Mouse (Mus musculus) cerebellum, adult 9-10 months (tissue): ENCODE results near the gene Acadsb.
"Not testable (repeated sequence)": the region's sequence is repeated elsewhere in the genome, so short reads cannot be mapped to it uniquely, and the experiment has no call there.

Source experiments
- DNase-seq: peaks from one replicate; pipeline ENCODE4 v3.0.0; 2022

The Acadsb gene

DNA sequence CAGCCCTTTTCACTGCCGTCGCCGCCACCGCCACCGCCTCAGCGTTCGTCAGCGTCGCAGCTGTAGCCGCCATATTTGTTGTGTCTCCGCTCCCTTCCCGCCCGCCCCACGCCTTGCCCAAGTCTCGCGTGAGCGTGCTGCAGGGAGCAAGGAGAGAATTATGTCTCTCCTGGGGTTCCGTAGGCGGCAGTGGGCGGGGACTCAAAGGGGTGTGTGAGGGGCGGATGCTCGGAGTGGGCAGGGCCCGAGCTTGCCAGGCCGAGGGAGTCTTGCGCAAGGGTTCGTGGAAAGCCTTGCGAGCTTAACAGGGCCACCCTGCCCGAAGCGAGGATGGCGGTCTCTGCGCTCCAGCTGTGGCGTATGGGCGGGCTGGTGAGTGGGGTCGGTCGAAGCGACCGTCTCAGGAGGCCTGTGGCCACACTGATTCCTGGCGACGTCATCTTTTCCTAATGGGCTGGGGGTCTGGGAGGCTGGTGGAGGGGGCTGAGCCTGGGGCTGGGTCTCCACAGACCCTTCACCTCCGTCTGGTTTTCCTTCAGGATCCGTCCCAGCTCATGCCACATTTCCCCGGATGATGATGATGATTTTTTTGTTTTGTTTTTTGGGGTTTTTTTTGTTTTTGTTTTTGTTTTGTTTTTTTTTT lies at the start of gene Acadsb, which contains the start of gene Ikzf5:
Acadsb (plus strand) TSS at position 186 of the 643 bp plus-strand sequence.
Ikzf5 (minus strand) TSS at position 106 of the 643 bp plus-strand sequence.
- peak; percentile 98 for DNase-seq

DNA sequence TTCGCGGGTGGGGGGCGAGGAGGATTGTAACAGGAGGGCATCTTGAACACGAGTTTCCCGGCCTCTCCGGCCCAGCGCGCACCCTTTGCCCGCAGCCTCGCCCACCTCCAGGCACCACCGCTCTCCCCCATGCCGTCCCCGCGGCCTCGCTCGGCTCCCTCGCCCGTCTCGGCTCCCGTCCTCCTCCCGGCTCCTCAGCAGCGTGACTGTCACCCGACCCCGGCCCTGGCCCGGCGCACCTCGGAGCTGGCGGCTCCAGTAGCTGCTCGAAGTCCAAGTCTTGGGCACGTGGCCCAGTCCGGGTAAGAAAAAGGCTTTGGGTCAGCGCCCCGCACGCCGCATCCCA lies 48.2 kb upstream of the Acadsb start:
- DNase-seq = no peak

DNA sequence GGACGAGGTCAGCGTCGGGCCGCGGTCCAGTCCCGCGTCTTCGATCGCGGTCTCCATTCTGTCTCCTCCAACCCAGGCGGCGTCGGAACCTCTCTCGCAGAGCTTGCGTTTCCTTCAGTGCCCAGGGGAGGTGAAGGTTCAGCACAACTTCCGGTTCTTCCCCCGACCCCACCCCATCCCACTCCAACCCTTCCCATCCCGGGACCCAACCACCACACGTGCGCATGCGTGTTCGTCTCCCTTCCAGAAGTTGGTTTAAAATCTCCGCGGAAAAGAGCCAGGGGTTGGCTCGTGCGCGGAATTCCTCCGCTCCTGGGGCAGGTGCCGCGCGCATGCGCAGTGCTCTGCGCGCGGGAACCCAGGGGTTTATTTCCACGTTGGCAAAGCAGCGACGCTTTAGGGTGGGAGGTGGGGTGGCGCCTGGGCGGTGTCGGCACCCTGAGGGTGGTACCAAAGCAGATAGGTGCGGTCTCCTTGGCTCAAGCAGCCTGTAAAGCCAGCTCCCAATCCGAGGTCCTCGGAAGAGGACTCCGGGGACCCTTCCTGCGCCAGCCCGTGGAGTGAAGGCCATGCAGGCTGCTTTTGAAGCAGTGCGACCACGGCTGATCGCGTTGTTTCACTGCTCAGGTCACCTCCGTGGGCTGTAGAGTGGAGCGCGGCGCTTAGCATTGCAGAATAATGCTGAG lies 47.6 kb upstream of the Acadsb start, which contains the start of gene 2310057M21Rik:
2310057M21Rik (minus strand) TSS at position 145 of the 686 bp plus-strand sequence.
- DNase-seq = peak; percentile 97

DNA sequence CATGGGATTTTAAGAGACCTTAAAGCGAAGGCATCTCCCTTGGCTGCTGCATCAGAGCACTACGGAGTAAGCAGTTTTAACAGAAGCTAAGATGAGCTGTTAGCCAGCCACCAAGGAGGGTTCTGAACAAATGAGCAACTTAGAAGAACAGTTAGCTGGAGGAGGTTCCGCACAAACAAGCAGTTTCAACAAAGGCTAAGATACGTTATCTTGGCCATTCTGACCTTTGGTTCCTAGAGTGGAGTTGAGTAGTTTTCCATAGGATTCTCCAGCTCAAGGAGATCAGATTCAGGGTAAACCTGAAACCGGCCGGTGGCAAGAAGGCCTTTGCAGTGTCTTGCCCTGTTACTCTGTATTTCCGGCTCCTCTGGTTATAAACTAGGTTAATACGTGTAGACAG lies 46.3 kb upstream of the Acadsb start:
- DNase-seq = no peak

DNA sequence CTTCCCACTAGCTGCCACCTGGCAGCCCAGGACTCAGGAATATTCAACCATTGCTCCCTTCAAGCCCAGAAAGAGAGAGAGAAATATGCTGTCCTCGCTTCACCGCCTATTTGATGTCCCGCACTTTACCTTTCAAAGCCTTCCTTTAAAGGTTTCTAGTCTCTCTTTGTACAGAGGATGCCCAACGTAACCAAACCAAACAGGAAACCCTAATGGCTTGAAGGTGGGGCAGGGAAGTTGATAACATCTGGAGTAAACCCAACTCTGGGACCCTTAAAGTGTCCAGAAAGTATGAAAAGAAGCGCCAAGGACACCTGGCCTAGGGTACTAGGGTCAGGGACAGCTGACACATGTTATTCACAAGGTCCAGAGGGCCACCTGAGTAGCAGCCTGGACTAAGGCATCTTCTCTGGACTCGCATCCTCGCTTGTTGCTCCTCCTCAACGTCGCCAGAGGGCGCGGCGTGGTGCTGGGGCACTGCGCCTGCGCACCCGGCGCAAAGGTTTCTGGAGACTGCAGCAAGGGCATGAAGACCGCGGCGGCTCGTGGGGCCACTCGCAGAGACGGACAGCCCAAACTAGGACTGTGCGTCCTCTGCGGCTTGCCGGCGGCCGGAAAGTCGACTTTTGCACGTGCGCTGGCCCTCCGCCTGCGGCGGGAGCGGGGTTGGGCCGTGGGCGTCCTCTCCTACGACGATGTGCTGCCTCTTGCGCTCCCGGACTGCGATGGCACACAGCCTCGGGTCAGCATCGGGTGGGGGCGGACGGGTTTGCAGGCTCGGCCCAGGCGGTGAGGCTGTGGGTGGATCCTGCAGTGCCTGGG lies 39.5 kb upstream of the Acadsb start, which contains the start of gene Pstk:
Pstk (plus strand) TSS at position 494 of the 822 bp plus-strand sequence.
- peak; percentile 93 for DNase-seq

DNA sequence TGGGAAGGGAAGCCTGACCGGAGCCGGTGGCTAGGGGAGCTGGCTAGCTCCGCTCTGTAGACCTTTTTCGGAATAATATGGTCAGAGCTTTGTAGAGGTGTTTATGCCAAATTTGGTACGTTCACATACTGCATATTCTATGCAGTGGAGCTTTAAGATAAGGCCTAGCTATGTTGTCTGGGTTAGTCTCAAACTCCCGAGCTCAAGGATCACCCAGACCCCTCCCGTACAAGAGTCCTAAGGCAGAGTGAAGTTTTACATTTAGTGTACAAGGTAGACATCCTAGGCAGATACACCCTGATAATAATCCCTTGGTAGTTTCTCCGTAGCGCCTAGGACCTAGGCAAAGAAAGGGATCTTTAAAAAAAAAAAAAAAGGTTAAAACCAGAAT lies 38.9 kb upstream of the Acadsb start:
- no peak for DNase-seq

DNA sequence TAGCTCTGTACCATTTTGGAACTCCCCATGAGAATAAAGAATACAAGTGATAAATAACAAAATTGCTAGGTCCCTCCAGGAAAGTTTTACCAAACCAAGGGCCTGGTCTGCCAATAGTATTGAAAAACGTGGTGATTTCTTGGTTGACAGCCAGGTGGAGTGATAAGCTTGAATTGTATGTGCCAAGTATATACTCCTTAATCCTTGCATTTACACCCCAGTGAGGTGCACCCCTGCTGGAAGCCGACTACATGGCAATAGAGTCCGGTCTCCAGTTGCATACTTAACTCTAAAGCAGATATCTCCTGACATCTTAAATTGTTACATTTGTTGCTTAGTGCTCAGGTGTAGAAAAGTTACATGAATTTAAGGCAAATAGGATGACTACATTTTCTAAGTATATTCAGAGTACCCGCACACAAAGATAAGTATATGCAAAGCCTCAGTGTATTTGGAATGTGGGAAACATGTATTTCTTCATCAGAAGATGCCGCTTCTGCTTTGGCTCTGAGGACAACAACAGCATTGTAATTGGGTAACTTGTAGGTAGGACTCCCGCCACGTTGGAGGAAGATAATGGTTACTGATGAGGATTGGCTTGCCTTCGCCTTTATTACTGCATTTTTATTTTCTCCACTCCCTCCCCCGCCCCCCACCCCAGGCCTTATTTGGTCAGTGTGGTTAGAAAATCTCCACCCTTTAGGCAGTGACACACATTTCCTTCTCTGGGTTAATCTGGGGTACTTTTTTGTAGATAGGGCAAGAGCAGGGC lies 38.3 kb upstream of the Acadsb start:
- DNase-seq = peak; percentile 34

DNA sequence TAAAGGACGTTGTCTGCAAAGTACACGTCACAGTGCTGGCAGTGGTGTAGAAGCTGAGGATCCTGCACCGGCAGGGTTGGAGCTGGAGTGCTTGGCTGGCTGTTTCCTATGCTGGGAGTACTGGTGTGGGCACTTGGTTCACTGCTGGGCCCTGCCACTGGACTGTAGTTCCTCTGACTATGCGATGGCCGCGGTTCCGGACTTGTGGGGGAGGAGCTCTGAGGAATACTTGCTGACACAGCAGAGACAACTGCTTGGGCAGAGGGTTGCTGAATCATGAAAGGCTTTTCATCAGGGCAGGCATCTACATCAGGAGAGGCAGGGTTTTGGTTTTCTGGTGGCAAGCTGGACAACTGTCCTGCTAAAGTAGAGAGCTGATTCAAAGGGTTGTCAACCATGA lies 18.6 kb upstream of the Acadsb start:
- not testable (repeated sequence) for DNase-seq

DNA sequence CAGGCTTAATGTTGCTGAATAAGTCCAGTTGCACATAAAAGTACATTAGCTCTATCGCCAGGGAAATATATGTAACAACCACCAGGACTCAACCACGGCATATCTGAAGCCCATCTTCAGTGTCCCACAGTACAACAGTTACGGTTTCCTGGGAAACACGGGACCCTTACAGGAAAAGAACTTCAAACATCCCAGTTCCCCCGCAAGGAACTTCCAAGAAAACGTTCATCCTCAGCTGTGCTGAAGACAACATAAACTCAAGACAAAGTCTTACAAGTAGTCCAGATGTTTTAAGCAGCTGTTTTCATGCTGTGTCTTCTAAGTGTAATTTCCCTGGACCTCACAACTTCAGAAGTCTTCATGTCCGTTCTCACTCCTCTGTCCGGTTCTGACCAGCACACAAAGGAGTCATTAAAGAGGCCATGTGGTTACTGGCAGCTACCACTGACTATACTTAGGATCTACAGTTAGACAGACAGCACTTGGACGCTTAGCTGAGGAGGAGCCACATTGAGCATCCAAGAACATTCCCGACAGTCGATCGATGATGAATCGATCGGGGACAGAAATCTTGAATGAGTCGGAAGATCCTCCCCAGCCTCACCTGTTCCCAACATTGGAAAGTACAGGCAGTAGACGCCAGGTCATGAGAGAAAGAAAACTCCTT lies 947 bp upstream of the Acadsb start:
- DNase-seq = peak; percentile 28

DNA sequence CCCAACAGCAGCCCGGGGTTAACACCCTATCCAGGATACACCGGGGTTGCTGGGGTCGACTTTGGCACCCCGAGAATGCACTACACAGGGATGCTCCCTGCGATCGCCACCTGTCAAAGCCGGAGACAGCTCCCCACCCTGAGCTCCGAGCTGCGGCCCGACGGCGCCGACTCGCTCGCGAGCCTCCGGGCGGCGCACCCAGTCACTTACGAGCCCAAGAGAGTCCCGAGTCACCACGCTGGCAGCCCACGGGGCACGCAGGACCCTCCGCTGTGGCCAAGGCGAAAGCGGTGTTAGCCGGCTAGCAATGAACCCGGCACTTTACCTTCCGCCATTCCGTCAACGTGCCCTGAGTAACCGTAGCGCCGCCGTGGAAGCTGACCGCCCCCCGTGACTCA lies 414 bp upstream of the Acadsb start:
- DNase-seq = no peak

DNA sequence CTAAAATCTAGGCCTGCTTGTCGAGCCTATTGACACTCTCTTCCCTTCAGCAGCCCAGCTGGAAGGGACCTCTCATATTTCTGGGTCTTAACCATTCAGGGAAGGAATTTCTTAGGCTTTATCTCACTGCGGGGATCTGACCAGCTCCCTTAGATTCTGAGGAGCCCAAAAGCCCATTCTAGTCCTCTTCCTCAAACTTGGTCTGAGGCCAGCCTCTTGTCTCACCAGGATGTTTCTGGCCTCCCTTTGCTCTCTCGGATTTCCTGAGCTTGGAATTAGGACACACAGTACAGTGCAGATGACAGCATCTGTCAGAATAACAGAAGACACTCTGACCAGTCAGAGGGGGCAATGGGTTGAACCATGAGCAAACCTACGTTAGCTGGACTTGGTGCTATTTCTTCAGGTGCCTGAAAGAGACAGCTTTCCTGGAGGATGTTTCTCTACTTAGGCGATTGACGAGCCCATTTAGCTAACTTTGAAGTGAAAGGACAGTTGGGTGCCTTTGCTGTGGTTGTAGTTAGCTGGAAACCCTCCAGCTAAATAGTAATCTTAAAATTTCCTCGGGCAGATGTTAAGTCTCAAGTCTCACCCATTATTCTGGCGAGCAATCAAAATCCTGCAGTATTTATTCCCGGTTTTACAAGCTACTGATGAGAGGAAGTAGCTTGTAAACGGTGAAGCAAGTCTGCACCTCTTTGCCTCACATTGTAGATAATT lies 980 bp downstream of the Acadsb start:
- DNase-seq = peak; percentile 51

DNA sequence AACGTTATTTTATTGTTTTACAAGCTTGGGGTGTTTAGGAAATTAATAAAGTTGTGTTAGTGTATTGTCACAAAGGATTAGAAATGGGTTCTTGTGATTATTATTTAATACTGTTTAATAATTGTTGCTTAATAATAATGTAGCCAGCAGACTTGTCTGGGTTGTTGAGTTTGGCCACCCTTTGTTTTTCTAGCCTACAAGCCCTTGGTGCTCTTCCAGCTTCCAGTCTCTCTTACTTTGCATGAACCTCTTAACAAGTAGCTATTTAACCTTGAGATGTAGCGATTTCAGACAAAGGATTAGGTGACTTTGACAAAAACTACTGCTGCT lies 1.5 kb downstream of the Acadsb start:
- DNase-seq = no peak

DNA sequence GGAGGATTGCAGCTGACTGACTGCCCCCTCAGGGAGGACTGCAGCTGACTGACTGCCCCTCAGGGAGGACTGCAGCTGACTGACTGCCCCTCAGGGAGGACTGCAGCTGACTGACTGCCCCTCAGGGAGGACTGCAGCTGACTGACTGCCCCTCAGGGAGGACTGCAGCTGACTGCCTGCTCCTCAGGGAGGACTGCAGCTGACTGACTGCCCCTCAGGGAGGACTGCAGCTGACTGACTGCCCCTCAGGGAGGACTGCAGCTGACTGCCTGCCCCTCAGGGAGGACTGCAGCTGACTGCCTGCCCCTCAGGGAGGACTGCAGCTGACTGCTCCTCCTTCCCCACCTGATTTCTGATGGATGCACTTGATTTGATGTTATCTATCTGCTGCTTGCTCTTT lies 6.3 kb downstream of the Acadsb start:
- DNase-seq = not testable (repeated sequence)

DNA sequence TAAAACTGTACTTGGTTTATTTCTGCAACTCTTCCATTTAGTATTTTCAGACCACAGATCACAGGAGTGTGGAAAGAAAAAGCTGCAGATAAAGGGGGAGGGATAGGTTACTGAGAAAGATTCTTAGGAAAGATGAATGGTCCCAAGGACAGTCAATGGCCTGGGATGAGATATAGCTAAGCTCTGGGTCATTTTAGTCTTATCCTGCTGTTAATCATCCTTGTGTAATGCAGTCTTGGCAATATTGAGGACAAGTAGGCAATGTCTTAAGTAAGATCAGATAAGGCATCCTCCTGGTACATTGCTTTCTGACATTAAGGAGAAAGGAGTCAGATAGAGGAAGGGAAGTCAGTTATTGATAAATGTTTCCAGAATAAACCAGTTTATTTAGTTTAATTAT lies 7.2 kb downstream of the Acadsb start:
- no peak for DNase-seq

DNA sequence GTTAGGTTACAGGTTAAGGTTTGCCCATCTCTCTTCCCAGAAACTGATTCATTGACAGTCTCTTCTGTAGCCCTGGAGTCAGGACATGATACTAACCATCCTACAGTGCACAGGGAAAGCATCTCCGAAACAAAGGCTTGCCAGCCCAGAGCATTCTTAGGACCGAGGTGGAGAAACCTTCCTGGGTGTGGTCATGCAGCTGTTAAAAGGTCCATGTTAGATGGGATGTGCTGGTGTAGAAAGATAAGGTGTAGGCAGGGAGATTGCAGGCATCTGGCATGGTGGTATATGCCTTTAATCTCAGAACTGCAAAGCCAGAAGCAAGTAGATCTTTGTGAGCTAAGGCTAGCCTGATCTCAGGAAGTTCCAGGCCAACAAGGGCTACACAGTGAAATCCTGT lies 14.5 kb downstream of the Acadsb start:
- no peak for DNase-seq

DNA sequence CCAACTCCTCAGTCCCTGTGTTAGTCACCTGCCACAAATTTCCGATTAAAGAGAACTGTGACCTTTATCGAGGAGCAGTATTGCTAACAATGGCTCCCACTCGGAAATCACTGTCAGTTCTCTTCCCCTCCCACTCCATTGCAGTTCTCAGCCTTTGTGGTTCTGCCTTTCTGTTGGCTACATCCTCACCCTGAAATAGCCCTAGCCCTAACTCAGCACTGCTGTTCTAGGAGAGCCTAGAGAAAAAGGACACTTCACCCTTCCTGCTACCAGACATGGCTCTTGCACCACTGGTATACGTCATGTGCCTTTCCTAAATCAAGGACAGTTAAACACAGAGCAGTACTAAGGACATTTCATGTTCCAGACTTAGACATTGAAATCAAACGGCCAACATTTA lies 16.9 kb downstream of the Acadsb start:
- DNase-seq = no peak

DNA sequence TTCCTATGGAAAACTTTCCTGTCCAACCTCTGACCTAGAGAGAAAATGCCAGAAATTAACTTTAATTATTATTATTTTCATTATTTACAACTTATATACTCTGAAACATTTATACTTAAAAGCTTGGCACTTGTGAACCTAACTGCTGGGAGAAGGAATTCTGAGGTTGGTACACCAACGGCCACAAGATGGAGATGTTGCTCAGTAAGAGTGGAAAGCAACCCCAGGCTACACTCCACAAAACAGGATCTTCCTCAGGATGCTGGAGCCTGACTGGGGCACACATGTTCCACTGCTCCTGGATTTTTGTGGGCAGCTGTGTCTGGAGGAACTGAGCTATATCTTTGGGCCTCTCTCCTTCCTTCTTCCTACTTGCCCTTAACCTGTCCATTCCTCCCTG lies 21.8 kb downstream of the Acadsb start:
- peak; percentile 20 for DNase-seq

DNA sequence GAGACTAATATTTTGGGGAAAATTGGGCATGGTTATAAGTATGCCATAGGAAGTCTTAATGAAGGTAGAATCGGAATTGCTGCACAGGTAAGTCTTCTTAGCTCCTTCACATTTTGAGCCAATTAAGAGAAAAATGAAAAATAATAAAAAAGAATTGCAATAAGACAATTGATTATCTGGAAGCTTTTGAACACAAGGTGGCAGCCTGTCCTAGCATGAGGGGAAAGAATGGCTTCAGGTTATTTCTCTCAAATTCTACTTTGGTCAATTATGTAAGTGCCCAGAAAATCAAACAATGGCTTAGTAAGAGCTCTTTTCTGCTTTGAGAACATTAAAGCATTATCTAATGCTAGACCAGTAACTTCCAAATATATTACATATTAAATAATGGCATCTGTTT lies 23.9 kb downstream of the Acadsb start:
- no peak for DNase-seq

DNA sequence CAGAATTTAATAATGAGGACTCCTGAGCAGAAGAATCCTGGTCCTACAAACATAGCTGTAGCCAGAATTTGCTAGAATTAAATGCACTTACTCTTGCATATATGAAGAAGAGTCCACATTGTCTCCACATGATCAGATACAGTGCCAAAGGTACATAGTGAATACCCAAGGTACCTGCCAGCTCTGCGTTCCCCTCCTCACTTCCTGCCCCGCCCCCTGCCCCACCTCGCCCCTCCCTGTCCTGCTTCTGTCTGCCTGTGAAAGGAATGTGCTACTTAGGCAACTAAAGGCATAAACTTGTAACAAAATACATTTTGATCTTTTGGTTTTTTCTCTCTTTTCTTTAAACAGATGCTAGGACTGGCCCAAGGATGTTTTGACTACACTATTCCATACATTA lies 26.6 kb downstream of the Acadsb start:
- DNase-seq = no peak

DNA sequence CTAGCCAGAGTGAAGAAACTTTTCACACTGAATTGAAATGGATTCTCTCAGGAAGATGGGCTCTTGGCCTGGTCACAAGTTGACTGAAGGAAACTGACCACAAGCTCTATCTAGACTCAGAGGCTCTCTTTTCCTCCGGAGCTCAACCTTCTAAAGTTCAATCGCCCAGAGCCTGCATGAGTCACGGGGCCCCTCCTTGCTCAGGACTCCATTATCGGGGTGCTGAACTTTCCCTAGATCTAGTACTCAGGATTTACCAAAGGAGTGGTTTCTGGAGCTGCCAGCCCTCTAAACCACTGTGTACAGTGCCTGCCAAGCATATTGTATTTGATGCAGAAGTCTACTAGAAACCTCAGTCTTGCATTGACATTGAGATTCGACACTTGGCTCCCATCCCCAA lies 46.3 kb downstream of the Acadsb start:
- no peak for DNase-seq

DNA sequence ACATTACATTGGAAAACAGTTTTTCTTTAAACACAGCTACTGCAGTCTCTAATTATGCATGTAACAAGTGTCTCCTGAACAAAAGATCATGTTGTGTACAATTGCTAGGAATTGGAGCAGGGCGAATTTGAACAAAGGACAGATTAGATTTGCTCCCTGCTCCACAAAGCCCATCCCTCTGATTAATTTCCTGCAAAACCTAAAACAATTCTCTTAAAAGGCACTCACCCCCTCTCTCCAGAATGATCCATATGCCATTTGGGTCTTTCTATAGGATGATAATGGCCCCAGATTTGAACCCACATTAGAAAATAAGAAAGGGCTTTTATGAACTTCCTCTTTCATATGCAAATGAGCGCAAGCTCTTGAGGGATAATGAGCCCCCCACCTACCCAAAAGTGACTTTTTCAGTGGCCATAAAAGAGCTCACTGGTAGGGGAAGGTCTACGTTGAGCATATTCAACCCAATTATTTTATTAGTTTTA lies 54.8 kb downstream of the Acadsb start:
- no peak for DNase-seq

DNA sequence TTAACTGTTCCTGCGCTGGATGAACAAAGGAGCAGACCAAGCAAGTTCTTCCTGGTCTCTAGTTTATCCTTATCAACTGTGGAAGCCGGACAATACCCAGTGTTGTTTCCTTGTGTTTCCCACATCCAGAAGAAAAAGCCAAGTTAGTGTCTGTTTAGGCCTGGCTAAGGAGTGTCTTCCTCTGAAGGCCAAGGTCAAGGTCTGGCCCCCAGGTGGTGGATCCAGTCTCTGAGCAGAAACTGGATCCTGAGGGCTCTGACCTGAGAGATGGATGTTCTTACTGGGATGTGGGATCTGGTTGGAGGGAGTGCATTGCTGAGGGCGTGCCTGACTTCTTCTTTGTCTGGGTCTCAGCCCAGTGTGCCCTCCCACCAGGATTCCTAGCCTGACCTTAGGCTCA lies 55.3 kb downstream of the Acadsb start:
- no peak for DNase-seq
